In genomic region chr1:90660150-90660549, GRCm38 (mm10) we compare ENCODE assay signal across 23 mouse cellular contexts. TPM values are rescaled to one million over a fixed set of nuclear protein-coding genes. Genes with fewer than 3 reads are reported as not detected.
DNase-seq lines count a peak whose midpoint lies in the region; ATAC-seq and TF ChIP-seq lines count a peak whose summit lies in the region.
"Had no signal": no experiment of that assay in that cellular context is flagged by ENCODE, and none has a peak within 500 bp of the region (broad histone marks: within the 10 kb centered on the region; RNA-seq: fewer than 3 reads in every experiment).

No protein-coding gene starts in this region.

- H3K27ac ChIP-seq in stomach, embryonic 14.5 days (ENCODE audit: low read length) = no peak overlapping the region
- no peak overlapping the region for H3K27ac ChIP-seq in stomach, postnatal 0 days (replicated peaks)
- H3K27ac ChIP-seq in forebrain, embryonic 12.5 days = no peak overlapping the region
- H3K27ac ChIP-seq: embryonic facial prominence, embryonic 10.5 days; embryonic facial prominence, embryonic 12.5 days had no signal

- DNase-seq in heart, adult 11 months = peak; percentile 87
- no peak for DNase-seq in heart, adult 8-10 months (ENCODE audit: low spot score)
- peak; percentile 38 for DNase-seq in thymus, postnatal 0 days (ENCODE audit: low spot score)
- DNase-seq in thymus, postnatal 36 days = no peak
- no peak for DNase-seq in stomach, postnatal 0 days (ENCODE audit: low spot score)
- DNase-seq in retina, postnatal 1 day = no peak
- DNase-seq: adrenal gland, adult 8-10 months; adrenal gland, postnatal 14 days; adrenal gland, postnatal 36 days; cerebellum, adult 11-12 months; cerebellum, adult 2 months; cerebellum, adult 9-10 months; cerebellum, postnatal 10 days; cerebellum, postnatal 25 days had no signal

- H3K27me3 ChIP-seq in stomach, embryonic 14.5 days (ENCODE audit: control insufficient read depth, insufficient read depth, low read length) = no peaks in the 10 kb centered on the region
- H3K27me3 ChIP-seq in stomach, postnatal 0 days (ENCODE audit: control insufficient read depth, insufficient read depth, low read length) = no peaks in the 10 kb centered on the region
- H3K27me3 ChIP-seq in forebrain, embryonic 12.5 days = no peaks in the 10 kb centered on the region
- H3K27me3 ChIP-seq: embryonic facial prominence, embryonic 12.5 days had no signal

- TF ChIP-seq CTCF in stomach, postnatal 0 days (IDR thresholded peaks at IDR 0.05; ENCODE audit: low read depth) = no peak

- H3K4me3 ChIP-seq in stomach, embryonic 14.5 days (ENCODE audit: low read depth, low read length) = no peak overlapping the region
- H3K4me3 ChIP-seq in stomach, postnatal 0 days (ENCODE audit: low read depth, low read length) = no peak overlapping the region
- no peak overlapping the region for H3K4me3 ChIP-seq in forebrain, embryonic 12.5 days (replicated peaks)
- H3K4me3 ChIP-seq: embryonic facial prominence, embryonic 10.5 days; embryonic facial prominence, embryonic 12.5 days had no signal

- no peak for TF ChIP-seq EP300 in stomach, postnatal 0 days (optimal IDR thresholded peaks at IDR 0.05)

- H3K36me3 ChIP-seq in stomach, embryonic 14.5 days (ENCODE audit: control insufficient read depth, insufficient read depth, low read length) = no peaks in the 10 kb centered on the region
- no peaks in the 10 kb centered on the region for H3K36me3 ChIP-seq in stomach, postnatal 0 days (ENCODE audit: control insufficient read depth, insufficient read depth, low read length)
- no peaks in the 10 kb centered on the region for H3K36me3 ChIP-seq in forebrain, embryonic 12.5 days (replicated peaks)
- H3K36me3 ChIP-seq: embryonic facial prominence, embryonic 10.5 days; embryonic facial prominence, embryonic 12.5 days; G1E had no signal

- H3K9me3 ChIP-seq in stomach, embryonic 14.5 days (ENCODE audit: control insufficient read depth, low read depth, low read length) = no peaks in the 10 kb centered on the region
- H3K9me3 ChIP-seq in stomach, postnatal 0 days (ENCODE audit: control insufficient read depth, low read length) = no peaks in the 10 kb centered on the region
- H3K9me3 ChIP-seq in forebrain, embryonic 12.5 days = no peaks in the 10 kb centered on the region
- H3K9me3 ChIP-seq: embryonic facial prominence, embryonic 10.5 days; embryonic facial prominence, embryonic 12.5 days had no signal

- ATAC-seq in stomach, embryonic 14.5 days (ENCODE audit: insufficient number of reproducible peaks, insufficient read depth, low FRiP score, low read depth) = peak; percentile 29; the same call in 1 of the 2 replicates
- peak; percentile 55; the same call in 1 of the 2 replicates for ATAC-seq in stomach, postnatal 0 days (ENCODE audit: low FRiP score, low TSS enrichment)
- ATAC-seq in forebrain, embryonic 12.5 days (ENCODE audit: low FRiP score) = no peak
- ATAC-seq: activated CD4-positive, CD25-positive, alpha-beta regulatory T cell, adult 4 months; forebrain, embryonic 14.5 days; forebrain, embryonic 16.5 days; Patski had no signal

- no peak overlapping the region for H3K4me2 ChIP-seq in stomach, embryonic 14.5 days (replicated peaks; ENCODE audit: low read depth, low read length)
- H3K4me2 ChIP-seq in stomach, postnatal 0 days (replicated peaks; ENCODE audit: low read depth) = no peak overlapping the region
- no peak overlapping the region for H3K4me2 ChIP-seq in forebrain, embryonic 12.5 days
- H3K4me2 ChIP-seq: embryonic facial prominence, embryonic 12.5 days had no signal

- peaks cover 21% of the 10 kb centered on the region; the same call in 1 of the 2 replicates for H3K4me1 ChIP-seq in stomach, embryonic 14.5 days (ENCODE audit: control insufficient read depth, insufficient read depth, low read length)
- H3K4me1 ChIP-seq in stomach, postnatal 0 days (replicated peaks; ENCODE audit: control insufficient read depth, insufficient read depth) = no peaks in the 10 kb centered on the region
- H3K4me1 ChIP-seq in forebrain, embryonic 12.5 days = no peaks in the 10 kb centered on the region
- H3K4me1 ChIP-seq: embryonic facial prominence, embryonic 10.5 days had no signal

- no peak overlapping the region for H3K9ac ChIP-seq in stomach, embryonic 14.5 days (replicated peaks; ENCODE audit: low read depth, low read length)
- no peak overlapping the region for H3K9ac ChIP-seq in stomach, postnatal 0 days (ENCODE audit: low read length)
- H3K9ac ChIP-seq in forebrain, embryonic 12.5 days = no peak overlapping the region
- H3K9ac ChIP-seq: embryonic facial prominence, embryonic 12.5 days had no signal

- 71% methylated on average over 7 of the region's 7 CpGs for WGBS in stomach, embryonic 14.5 days
- WGBS in stomach, postnatal 0 days = 62% methylated on average over 7 of the region's 7 CpGs
- WGBS in forebrain, embryonic 12.5 days = 87% methylated on average over 7 of the region's 7 CpGs

RNA-seq across cellular contexts. Expression of gene Cops8, which starts 57.4 kb away (rescaled TPM):
- total RNA-seq in heart, adult 8-10 months (2022) = 100 to 1,000 TPM in 3 of 4 experiments, 10 to 100 TPM in 1; 94.8 to 119 (median 109) TPM
- 96.4 and 106 TPM in 2 replicates for polyA plus RNA-seq in thymus, postnatal 0 days (2015; fragmentation: Nextera tagmentation; extraction: Ambion mirVana)
- polyA plus RNA-seq in stomach, embryonic 14.5 days (2014; fragmentation: Nextera tagmentation; extraction: Ambion mirVana) = 147 and 165 TPM in 2 replicates
- polyA plus RNA-seq in stomach, postnatal 0 days (2015; fragmentation: Nextera tagmentation; extraction: Ambion mirVana) = 65.7 and 71.0 TPM in 2 replicates
- polyA plus RNA-seq in forebrain, embryonic 12.5 days (2016; fragmentation: Nextera tagmentation; extraction: Ambion mirVana) = 171 and 177 TPM in 2 replicates

Comparison
In these comparisons a context has a peak if more than half of its experiments do, and no peak if none do; other contexts are left out.
1. DNase-seq: peak in heart, adult 11 months (single experiment) and thymus, postnatal 0 days (single experiment); none in heart, adult 8-10 months (single experiment), thymus, postnatal 36 days (0 of 2), stomach, postnatal 0 days (single experiment) and retina, postnatal 1 day (single experiment).